Mouse (Mus musculus): Measurements from ENCODE around the gene Elp4. TPM values are rescaled to one million over a fixed set of nuclear protein-coding genes. Genes with fewer than 3 reads are reported as not detected.

Gene Elp4
- total RNA-seq, 4 experiments from 2014 or later, result 10.4 to 14.9 (median 13.1) TPM

- DNase-seq (ENCODE audit: low spot score), result no peak
Observed at GRCm38 (mm10) chr2:105671116-105671797, 233.1 kb downstream of the Elp4 start.

GRCm38 (mm10) chr2:105670731-105671095 lies 233.7 kb downstream of the Elp4 start:
- no peak for DNase-seq (ENCODE audit: low spot score)

- DNase-seq (ENCODE audit: low spot score), result no peak
Observed at GRCm38 (mm10) chr2:105669881-105670730, 234.3 kb downstream of the Elp4 start.

- DNase-seq (ENCODE audit: low spot score), result no peak
Observed at GRCm38 (mm10) chr2:105669371-105669861, 234.9 kb downstream of the Elp4 start.

GRCm38 (mm10) chr2:105668271-105669270 lies 235.8 kb downstream of the Elp4 start, which contains the start of gene Pax6:
Gene Pax6 (plus strand): TSS chr2:105668900.
- no peak for DNase-seq (ENCODE audit: low spot score)

GRCm38 (mm10) chr2:105667626-105667950 lies 236.8 kb downstream of the Elp4 start:
- no peak for DNase-seq (ENCODE audit: low spot score)

- no peak for DNase-seq (ENCODE audit: low spot score)
Observed at GRCm38 (mm10) chr2:105666763-105667625, 237.4 kb downstream of the Elp4 start.

- DNase-seq (ENCODE audit: low spot score), result no peak
Observed at GRCm38 (mm10) chr2:105666331-105666730, 238.0 kb downstream of the Elp4 start.

GRCm38 (mm10) chr2:105665491-105666250 lies 238.7 kb downstream of the Elp4 start:
- DNase-seq (ENCODE audit: low spot score), result no peak

GRCm38 (mm10) chr2:105664996-105665395 lies 239.4 kb downstream of the Elp4 start:
- DNase-seq (ENCODE audit: low spot score), result no peak

- DNase-seq (ENCODE audit: low spot score), result no peak
Observed at GRCm38 (mm10) chr2:105663101-105663511, 241.3 kb downstream of the Elp4 start.

GRCm38 (mm10) chr2:105662606-105663005 lies 241.8 kb downstream of the Elp4 start:
- no peak for DNase-seq (ENCODE audit: low spot score)

- DNase-seq (ENCODE audit: low spot score), result no peak
Observed at GRCm38 (mm10) chr2:105662121-105662520, 242.2 kb downstream of the Elp4 start.

GRCm38 (mm10) chr2:105661623-105662066 lies 242.7 kb downstream of the Elp4 start:
- no peak for DNase-seq (ENCODE audit: low spot score)

GRCm38 (mm10) chr2:105660874-105661622 lies 243.3 kb downstream of the Elp4 start:
- DNase-seq (ENCODE audit: low spot score), result no peak

- DNase-seq (ENCODE audit: low spot score), result no peak
Observed at GRCm38 (mm10) chr2:105659926-105660873, 244.2 kb downstream of the Elp4 start.

GRCm38 (mm10) chr2:105659350-105659749 lies 245.0 kb downstream of the Elp4 start:
- no peak for DNase-seq (ENCODE audit: low spot score)

GRCm38 (mm10) chr2:105656456-105656855 lies 247.9 kb downstream of the Elp4 start:
- DNase-seq (ENCODE audit: low spot score), result no peak
